Mouse (Mus musculus) cerebellum, adult 2 months (tissue): ENCODE data around the gene Rpl23a.

Source experiments
- CTCF ChIP-seq: fragments of 200-500 bp; IDR thresholded peaks from 2 replicates; pipeline ENCODE4 v1.5.1; 2011; ENCODE audit warnings: low read depth, mild to moderate bottlenecking, control low read depth, low read length, moderate library complexity, borderline replicate concordance; ENCODE audit not compliant: insufficient read depth
- POLR2A ChIP-seq: fragments of 200-500 bp; IDR thresholded peaks from 2 replicates; pipeline ENCODE4 v1.6.1; 2011; ENCODE audit warnings: low read length, control low read depth, borderline replicate concordance; ENCODE audit not compliant: insufficient read depth

GRCm38 (mm10) chr11:78172034-78172747 lies 11.2 kb downstream of the Rpl23a start:
- TF ChIP-seq CTCF (no peak), POLR2A (no peak)
